Mouse (Mus musculus): Measurements from ENCODE around the gene Fam83d.

The Fam83d gene

DNA sequence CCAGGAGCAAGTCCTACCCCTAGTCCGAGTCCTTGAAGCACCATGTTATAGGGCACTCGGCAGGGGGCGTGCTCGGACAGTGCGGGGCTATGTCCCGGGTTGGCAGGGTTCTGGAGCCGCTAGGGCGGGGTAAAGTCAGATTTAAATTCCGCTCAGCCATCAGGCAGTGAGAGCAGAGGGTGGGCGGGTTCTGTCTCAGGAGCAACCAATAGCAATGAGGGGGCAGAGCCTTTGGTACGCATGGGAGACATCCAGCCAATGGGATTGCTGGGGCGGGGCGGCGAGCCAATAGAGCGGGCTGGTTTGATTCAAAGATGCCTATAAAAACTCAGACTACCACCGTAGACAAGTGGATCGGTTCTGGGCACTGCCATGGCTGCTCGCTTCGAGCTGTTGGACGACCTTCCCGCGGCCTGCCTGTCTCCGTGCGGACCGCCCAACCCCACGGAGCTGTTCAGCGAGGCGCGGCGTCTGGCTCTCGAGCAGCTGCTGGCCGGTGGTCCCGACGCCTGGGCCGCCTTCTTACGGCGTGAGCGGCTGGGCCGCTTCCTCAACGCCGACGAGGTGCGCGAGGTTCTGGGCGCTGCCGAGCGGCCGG is at the start of gene Fam83d:
Fam83d (plus strand) TSS at position 352 of the 598 bp plus-strand sequence.
- DNase-seq: peak; percentile 91 to 95

DNA sequence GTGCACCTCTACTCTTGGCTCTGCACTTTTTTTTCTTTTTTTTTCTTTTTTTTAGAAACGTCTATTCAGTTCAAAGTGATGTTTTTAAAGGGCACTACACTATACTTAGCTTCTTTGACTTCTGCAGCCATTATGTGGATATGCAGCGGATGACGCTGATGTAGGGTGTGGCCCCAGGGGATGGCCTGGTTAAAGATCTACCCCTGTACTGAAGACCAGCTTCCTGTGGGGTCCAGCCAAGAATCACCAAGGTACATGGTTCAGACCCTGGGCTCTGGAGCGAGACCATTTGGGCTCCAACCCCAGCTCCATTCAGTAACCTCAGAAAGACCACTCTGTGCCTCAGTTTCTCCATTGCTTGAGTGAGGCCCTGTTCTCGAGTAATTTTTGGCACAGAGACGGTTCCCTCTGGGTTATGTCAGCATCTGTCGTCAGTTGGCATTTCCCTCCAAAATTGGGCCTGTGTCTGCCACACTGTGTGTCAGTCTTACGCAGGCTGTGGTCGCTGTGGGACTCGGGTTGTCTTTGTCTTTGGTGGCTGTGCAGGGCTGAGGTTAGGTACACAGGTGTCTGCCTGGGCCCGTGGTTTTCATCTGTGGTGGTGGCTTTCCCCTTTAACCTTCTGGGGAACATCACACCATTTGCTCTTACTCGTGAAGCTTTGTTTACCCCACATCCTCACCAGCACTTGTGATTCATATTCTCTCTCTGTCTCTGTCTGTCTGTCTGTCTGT is 48.9 kb upstream of the Fam83d start:
- peak; percentile 80 to 87 for DNase-seq

DNA sequence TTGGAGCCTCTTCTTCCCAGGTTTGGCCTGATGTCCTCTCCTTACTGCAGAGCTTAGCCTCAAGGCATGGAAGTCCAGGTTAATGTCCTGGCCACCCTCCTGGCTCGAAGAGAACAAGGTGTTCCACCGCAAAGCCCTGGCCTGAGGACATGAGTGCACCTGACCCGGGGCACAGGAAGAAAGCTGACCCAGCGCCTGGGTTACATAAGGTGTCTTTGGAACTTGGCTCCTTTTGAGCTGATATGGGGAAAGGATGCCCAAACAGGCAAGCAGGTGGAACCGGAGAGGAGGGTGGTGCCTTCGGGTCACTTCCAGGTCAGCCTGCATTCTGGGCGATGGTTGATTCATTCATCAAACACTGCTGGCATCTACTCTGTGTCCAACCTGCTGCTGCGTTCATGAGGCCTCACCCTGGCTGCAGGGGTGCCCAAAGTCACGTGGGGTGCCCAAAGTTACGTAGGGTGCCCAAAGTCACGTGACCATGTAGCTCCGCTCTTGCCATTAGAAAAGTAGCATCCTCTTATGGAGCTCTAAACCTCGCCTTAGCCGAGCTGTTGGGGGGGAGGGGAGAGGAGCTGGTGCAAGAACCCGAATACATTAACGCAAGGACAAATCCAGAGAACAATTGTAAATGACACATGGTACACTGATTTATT is 47.0 kb upstream of the Fam83d start:
- DNase-seq: no peak

DNA sequence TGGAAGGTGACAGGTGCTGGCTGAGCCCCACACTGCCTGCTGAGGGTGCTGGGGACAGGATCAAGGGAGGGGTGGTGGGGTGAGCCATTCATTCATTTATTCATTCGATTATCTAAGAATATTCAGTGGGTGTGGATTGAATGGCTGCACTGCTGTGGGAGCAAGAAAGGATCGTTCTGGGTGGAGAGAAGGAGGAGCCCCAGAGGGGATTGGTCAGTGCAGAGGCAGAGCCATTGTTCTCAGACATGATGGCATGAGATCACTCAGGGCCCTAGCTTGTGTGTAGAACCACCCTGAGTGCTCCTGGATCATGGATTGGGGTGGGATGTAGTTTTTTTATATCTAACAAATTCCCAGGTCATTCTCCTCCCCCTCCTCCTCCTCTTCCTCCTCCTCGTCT is 46.4 kb upstream of the Fam83d start:
- no peak for DNase-seq

DNA sequence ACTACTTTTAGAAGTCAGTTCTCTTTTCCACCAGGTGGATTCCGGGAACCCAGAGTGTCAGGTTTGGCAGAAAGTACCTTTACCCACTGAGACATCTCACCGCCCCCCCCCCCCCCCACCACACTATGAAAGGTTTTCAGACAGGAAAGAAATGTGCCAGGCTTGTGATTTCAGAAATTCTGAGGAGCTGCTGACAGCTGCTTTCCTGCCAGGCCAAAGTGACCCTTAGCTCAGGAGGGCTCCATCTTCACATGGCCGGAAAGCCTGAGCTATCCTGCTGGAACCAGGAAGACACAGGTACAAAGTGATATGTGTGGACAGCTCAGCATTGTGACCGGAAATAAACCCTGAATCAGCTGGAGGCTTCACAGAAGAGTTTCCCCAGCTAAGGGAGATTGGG is 45.8 kb upstream of the Fam83d start:
- DNase-seq: no peak

DNA sequence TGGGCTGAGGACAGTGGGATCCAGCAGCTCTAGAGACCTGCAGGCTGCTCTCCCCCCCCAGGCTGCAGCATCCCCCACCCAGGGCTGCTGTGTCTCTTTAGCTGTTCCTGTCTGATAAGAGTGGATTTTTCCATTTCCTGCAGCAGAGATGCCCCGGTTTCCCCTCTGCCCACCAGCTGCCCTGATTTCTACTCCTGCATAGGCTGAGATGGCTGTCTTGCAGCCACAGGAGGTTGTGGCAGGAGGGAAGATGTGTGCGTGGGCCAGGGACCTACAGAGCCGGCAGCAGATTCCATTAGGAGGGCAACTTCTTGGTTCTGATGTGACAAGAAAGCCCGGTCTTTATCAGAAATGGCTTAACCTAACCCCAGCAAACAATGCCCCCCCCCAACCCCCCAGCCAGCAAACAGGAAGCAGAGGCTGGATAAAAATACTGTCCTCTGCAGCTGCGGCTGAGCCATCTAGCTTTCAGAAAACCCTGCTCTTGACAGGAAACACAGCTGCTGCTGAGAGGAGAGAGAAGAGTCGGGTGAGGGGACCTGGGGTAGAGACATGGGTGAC is 44.8 kb upstream of the Fam83d start:
- peak; percentile 64 to 65 for DNase-seq

DNA sequence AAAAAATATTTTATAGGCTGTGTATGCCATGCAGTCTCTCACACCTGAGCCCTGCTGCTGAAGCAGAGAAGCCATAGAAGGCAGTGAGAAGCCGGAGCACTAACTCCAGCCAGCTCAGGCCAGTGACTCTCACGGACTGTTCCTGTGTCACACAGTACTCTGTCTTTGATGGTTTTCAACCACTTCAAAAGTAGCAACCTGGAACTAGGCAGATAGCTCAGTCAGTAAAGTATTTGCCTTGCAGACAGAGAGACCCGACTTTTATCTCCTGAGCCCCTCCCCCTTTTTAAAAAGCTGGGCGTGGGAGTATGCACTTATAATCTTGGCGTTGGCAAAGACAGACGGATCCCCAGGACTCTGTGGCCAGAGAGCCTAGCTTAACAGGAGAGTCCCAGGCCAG is 44.1 kb upstream of the Fam83d start:
- no peak for DNase-seq

DNA sequence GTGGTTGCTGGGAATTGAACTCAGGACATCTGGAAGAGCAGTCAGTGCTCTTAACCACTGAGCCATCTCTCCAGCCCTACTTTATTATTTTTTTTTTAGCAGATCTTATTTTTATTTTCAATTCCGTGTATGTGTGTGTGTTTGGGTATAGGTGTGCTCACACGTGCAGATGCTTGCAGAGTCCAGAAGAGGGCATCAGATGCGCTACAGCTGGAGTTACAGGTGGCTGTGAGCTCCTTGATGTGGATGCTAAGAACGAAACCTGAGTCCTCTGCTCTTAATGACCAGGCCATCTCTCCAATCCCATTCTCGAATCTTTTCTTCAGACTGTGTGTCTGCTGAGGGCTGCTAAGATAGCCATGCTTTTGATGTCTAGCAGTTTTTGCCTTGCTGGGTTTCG is 41.6 kb upstream of the Fam83d start:
- no peak for DNase-seq

DNA sequence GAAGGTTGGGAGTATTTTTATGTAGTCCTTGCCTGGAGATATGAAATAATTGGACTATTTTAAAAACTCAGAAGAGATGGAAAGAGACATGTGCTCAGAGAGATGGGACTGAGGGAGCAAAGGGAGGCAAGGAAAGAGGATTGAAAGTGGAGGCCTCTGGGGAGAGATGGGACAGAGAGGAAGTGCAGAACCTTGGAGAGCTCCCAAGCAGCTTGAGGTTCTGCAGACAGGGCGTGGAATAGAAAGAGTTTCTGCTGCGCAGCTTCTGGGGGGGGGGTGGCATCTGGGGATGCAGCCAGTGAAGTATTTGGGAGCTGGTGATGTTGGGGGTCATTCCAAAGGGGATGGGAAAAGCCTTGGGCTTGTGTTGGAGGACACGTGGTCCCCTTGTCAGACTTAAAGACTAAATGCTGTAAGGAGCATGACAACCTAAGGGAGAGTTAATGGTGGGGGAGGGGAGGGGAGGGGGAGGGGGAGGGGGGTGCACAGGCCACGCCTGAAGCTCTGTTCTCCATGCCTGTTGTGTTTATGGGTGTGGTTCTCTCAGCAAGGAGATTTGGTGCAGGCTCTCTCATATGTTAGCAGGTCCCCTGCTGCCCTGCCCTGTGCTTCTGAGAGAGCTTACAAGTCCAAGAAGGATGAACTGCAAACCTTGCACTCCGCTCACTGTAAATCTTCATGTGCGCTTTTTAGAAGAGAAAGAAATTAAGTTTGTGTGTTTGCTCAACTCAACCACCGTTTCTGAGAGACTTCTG is 39.7 kb upstream of the Fam83d start:
- peak in 1 of 2 experiments; percentile 44 for DNase-seq

DNA sequence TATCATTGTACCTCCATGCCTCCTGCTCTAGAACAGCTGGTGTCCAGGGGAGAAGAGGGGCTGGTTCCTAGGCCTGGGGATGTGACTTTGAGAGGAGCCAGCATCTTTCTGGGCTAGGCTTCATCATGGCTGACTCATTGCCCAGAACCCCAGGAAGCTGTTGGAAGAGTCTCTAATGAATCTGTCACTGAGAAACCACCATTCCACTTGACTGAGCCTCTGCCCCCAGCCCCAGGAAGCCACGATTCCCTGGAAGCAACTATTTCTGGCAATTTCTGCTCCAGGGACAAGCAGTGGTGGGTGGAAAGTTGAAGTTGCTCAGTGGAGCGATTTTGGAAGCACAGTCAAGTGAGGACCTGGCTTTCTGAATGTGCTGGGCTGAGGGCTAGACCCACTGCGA is 37.0 kb upstream of the Fam83d start:
- DNase-seq: no peak

DNA sequence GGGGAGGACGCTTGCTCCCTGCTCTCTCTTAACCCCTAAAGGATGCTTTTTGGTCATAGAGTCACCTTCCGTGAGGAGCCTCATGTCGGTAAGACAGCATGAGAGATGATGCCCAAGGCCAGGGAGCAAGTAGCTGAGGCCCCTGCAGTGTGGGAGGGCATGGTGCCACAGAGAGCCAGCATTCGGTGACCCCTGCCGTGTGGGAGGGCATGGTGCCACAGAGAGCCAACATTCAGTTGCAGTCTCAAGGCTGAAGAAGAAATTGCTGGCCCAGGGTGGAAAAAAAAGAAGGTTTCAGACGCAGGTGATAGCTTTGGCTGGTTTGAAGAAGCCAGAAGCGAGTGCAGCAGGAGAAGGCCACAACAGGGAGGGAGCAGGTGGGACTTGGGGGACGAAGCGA is 35.4 kb upstream of the Fam83d start:
- no peak for DNase-seq

DNA sequence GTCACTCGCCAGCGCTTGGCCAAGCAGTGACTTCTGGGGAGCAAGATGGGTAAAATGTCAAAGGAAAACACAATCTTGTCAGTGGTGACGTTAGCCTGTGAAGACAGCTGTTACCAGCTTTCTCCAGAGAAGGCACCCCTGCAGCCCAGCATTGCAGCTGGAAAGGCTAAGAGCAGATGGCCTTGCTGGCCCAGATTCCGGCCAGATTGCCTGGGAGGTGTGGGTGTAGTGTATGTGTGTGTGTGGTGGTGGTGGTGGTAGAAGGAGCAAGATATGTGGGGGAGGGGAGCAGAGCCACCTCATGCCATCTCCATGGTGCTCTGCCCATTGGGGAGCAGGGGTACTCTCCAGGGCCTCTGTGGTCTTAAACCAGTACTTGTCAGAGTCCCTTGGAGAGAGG is 34.8 kb upstream of the Fam83d start:
- no peak for DNase-seq

DNA sequence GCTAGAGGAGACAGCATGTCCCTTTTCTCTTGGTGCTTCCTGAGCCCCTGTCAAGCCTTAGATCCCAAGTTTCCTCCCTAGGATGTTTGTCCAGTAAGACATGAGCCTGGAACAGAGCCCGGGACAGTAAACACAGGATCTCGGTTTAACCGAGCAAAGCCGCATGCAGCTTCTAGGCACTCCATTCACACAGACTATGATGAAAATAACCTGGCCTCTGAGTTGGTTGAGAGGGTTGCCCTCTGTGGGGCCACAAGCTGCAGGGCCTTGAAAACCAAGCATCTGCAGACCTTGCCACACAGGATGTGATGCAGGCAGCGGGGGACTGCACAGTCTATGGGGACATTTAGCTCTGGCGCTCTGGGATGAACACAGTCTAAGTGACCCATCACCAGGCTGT is 34.0 kb upstream of the Fam83d start:
- peak; percentile 66 to 71 for DNase-seq

DNA sequence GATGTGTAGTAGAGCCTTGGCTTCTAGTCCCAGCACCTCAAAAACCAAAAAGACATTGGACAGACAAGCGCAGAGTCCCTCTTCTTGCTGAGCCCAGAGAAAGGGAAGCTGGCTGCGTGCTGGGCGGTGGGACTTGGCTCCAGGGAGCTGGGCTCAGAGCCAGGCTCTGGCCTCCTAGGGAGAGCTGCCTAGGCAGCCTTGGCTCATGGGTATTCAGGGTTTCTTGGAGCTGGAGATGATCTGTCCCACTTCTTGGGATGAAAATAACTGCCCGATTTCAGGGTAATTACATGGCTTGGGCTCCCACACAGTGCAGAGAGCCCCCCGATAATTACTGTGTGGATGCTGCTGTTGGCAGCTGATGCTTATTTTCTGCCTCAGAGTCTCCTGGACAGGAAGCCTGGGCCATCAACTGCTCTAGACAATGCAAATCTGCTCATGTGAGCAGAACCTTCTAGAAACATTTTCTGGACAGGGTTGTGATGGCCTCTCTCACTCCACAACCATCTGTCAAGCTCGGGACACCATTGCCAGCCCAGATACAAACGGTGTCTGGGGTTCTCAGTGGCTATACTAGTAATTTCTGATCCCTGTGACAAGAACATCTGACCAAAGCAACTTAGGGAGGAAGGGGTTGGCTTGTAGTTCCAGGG is 33.3 kb upstream of the Fam83d start:
- DNase-seq: peak; percentile 44 to 45

DNA sequence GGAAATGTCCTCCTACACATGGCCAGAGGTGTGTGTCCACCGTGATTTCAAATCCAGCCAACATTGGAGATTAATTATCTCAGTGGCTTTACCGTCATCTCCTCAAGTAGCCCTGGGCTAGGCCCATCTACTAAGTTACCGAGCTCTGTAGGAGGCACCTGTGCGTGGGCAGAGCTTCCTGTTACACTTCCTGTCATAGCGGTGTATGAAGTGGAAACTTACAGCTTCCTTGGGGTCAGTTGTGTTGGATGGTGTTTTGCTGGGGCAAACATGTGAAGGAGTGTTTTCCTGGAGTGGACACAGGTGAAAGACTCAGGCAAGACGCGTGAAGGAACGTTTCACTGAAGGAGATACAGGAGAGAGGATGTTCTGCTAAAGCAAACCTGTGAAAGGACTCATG is 32.6 kb upstream of the Fam83d start:
- peak; percentile 81 for DNase-seq

DNA sequence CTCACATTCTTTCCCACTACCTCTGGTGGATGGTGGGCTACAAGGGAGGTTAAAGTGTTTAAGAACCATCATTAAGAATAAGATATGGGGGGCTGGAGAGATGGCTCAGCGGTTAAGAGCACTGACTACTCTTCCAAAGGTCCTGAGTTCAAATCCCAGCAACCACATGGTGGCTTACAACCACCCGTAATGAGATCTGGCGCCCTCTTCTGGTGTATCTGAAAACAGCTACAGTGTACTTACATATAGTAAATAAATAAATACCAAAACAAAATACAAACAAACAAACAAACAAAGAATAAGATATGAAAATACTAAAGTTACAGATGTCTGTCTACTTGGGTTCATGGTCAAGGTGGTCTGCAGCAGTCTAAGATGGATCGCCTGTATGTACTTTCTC is 31.6 kb upstream of the Fam83d start:
- DNase-seq: peak; percentile 52 to 59

DNA sequence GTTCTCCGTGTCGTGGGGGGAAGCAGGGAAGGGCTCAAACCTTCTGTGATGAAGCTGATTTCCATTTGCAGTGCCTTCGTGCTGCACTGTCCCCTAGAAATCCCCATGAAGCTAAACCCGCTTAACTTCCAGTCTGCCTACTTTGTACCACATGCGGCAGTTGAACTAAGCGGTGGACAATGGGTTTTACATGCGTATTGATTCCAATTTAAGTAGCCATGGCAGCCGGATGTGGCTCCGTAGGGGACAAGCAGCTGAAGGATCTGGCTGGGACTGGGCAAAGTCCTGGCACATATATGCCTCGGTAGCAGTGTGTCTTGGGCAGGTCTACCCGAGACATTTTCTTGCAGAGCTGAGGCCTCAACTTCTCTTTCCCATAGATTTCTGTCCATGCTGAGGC is 29.3 kb upstream of the Fam83d start:
- DNase-seq: no peak

DNA sequence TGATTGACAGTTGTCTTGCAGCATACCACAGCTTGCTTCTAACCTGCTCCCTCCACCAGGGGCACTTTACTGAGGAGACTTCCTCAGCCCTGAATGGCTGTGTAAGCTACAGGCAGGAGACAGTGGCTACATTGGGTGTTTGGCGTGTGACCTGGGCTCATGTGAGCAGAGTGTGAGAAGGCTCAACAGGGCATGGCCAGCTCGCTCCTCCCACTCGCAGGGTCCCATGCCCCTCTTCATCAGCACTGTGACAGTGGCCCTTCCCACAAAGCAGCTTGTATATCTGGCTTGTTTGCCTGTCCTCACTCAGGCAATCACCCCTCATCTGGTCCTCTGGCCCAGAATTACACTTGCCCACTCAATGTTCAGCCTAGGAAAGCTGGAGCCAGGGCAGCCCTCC is 28.8 kb upstream of the Fam83d start:
- no peak for DNase-seq

DNA sequence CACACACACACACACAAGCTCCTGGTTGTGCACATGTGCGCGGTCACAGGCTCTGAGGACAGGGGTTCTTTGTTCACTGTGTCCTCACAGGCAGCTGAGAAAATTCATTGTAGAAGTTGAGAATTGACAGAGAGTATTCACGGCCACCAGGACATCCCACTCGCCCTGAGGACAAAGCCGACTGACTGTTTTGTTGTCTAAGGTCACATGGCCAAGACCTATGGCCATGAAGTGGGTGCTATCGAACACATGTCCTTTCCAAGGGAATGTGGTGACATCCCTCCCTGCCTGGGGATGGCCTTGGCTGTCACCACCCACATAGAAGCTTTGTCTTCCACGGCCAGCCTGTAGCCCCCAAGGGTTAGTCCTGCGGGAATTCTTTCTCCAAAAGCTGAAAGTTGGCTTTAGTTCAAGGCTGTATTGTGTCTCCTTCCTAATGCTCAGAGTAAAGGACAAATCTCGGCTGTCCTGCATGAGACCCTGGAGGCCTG is 26.8 kb upstream of the Fam83d start:
- no peak for DNase-seq

DNA sequence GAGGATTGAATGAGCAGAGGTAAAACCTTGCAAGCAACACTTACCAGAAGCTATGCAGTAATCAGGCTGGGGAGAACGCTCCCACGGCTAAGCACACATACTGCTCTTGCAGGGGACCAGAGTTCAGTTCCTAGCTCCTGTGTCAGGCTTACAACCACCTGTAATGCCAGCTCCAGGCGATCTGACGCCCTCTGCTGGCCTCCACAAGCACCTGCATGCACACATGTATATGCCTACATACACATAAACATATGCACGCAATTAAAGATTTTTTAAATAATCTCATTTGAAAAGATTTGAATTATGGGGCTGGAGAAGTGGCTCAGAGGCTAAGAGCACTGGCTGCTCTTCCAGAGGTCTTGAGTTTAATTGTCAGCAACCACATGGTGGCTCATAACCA is 25.5 kb upstream of the Fam83d start:
- DNase-seq: no peak

DNA sequence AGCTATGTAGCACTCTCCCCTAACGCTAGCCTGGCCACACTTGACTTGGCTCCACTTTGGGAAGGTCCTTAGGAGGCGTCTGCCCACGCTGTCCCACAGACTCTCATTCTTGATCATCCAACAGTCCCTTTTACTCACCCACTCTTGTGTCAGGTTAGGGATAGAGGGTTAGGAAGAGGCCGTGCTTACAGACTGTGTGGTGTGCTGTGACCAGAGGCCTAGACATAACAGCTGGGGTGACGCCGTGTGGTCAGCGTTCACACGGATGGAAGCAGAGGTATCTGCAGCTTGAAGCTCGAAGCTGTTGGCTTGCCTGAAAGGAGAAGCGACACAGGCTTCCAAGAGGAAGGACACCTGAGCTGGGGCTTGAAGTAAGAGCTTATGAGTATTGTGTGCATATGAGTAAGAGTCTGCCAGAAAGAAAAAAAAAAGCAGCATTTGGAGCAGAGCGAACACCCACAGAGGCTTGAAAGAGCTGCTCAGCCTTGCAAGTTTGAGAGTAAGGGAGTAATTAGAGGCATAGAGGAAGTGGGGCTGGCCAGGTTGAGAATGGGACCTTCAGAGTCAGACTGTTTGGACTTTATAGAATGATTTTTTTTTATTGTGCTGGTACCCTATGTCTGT is 24.3 kb upstream of the Fam83d start:
- no peak for DNase-seq

DNA sequence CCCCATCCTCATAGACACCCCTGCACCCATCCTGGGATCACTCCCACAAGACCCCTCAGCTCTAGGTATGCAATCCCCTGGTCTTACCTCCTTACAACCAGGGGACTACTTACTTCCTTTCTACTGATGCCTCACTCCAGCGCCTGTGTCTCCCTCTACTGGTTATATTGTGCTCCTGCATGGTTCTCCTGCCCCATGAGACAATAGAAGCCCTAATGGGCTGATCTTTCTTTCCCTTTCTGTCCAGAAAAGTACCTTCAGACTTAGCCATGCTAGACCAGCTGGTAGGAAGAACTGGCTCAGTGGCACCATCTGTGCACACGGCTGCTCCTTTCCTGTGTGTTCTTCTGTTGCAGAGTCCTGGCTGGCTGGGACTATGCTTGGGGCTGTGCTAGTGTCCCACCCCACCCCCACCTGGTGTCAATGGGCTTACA is 22.8 kb upstream of the Fam83d start:
- DNase-seq: peak; percentile 70 to 71

Measured in B cell, adult 2 months (primary cell).